Mouse (Mus musculus) midbrain, postnatal 0 days (tissue): ENCODE data around the gene Trim17. TPM values are rescaled to one million over a fixed set of nuclear protein-coding genes. Genes with fewer than 3 reads are reported as not detected.

Experiments
- ATAC-seq: fragments of 200-750 bp; cut with Nextera tagmentation; 2 replicates; pipeline ENCODE4 v1.8.0; 2017; ENCODE audit warnings: moderate number of reproducible peaks, mild to moderate bottlenecking, moderate TSS enrichment, moderate library complexity; ENCODE audit not compliant: low FRiP score
- DNase-seq: peaks from one replicate; pipeline ENCODE4 v3.0.0-alpha.2; 2015; ENCODE audit warnings: low spot score
- H3K27ac ChIP-seq: fragments of 300-500 bp; sonication (generic); 2 replicates; pipeline ENCODE4 v1.5.1; 2014; ENCODE audit warnings: low read depth, mild to moderate bottlenecking, low read length, mixed read lengths
- H3K27me3 ChIP-seq: fragments of 300-500 bp; sonication (generic); 2 replicates; pipeline ENCODE4 v1.6.1; 2014; ENCODE audit warnings: low read length, control low read depth, mixed read lengths; ENCODE audit not compliant: insufficient read depth
- H3K36me3 ChIP-seq: fragments of 300-500 bp; sonication (generic); 2 replicates; pipeline ENCODE4 v1.6.1; 2014; ENCODE audit warnings: low read length, control low read depth, mixed read lengths; ENCODE audit not compliant: insufficient read depth
- H3K4me1 ChIP-seq: fragments of 300-500 bp; sonication (generic); 2 replicates; pipeline ENCODE4 v1.6.1; 2014; ENCODE audit warnings: mild to moderate bottlenecking, control low read depth, antibody characterized with exemption, low read length, mixed read lengths; ENCODE audit not compliant: insufficient read depth
- H3K4me2 ChIP-seq: fragments of 300-500 bp; sonication (generic); 2 replicates; pipeline ENCODE4 v1.6.1; 2014; ENCODE audit warnings: low read depth, mild to moderate bottlenecking, low read length, mixed read lengths; ENCODE audit not compliant: poor library complexity, severe bottlenecking
- H3K4me3 ChIP-seq: fragments of 300-500 bp; sonication (generic); 2 replicates; pipeline ENCODE4 v1.5.1; 2014; ENCODE audit warnings: low read depth, mild to moderate bottlenecking, low read length, moderate library complexity
- H3K9ac ChIP-seq: fragments of 300-500 bp; sonication (generic); replicated peaks from 2 replicates; pipeline ENCODE4 v1.6.1; 2014; ENCODE audit warnings: mild to moderate bottlenecking, low read length, moderate library complexity, mixed read lengths; ENCODE audit not compliant: poor library complexity, severe bottlenecking
- H3K9me3 ChIP-seq: fragments of 300-500 bp; sonication (generic); 2 replicates; pipeline ENCODE4 v1.6.1; 2016; ENCODE audit warnings: low read length, control low read depth
- CTCF ChIP-seq: IDR thresholded peaks from 2 replicates; pipeline ENCODE4 v1.5.1; 2016; ENCODE audit warnings: antibody characterized with exemption, mild to moderate bottlenecking
- WGBS: fragments of 180-500 bp; shearing (Covaris S2); extraction: QIAGEN DNeasy Blood & Tissue Kit; methylation state at CpG from one replicate; pipeline ENCODE4 v1.1.7; 2014; 5-methylcytosine and 5-hydroxymethylcytosine counted together
- polyA plus RNA-seq: library from polyadenylated mRNA; unstranded; fragments of >200 nt; fragmentation: Nextera tagmentation; extraction: Ambion mirVana; gene quantifications from 2 replicates; pipeline ENCODE4 v1.2.1, GENCODE M21; 2015
- total RNA-seq: library from RNA; depleted of rRNA; stranded (reverse); fragments of >200 nt; gene quantifications from 2 replicates; pipeline ENCODE4 v1.2.3, GENCODE M21; 2014; rRNA removed

Trim17 gene
- total RNA-seq, result 2.2 and 6.2 TPM in 2 replicates
- 0.67 and 0.72 TPM in 2 replicates for polyA plus RNA-seq

DNA sequence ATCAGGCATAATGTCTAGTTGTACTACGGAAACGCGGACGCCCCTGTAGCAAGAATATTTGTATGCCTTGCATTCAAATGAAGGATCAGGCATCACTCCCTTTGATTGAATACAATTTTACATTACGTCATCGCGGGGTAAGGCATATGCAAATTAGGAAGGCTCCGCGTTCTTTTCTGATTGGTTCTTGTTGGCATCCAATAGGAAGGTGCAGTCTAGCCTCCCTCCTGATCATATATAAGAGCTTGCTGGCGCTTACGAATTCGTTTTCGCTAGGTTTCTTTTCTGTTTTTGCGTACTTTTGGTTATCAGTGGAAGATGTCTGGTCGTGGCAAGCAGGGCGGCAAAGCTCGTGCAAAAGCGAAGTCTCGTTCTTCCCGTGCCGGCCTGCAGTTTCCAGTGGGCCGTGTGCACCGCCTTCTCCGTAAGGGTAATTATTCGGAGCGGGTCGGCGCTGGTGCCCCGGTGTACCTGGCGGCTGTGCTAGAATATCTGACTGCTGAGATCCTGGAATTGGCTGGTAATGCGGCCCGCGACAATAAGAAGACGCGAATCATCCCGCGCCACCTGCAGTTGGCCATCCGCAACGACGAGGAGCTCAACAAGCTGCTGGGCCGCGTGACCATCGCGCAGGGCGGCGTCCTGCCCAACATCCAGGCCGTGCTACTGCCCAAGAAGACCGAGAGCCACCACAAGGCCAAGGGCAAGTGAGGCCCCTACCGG, at the start of gene Trim17, which contains the start of gene Hist3h2a:
Gene Trim17, plus strand, starts transcription at position 266 of the 723 bp plus-strand sequence.
Gene Hist3h2a, plus strand, starts transcription at position 266 of the 723 bp plus-strand sequence.
- ATAC-seq (peak; percentile 91), DNase-seq (peak; percentile 100)
- H3K4me2 ChIP-seq, result peak within 1 kb of the TSS; percentile 91
- H3K4me3 ChIP-seq, result peak within 1 kb of the TSS; percentile 81
- peak within 1 kb of the TSS; percentile 97 for H3K27ac ChIP-seq
- H3K4me1 ChIP-seq, result peaks cover 13% of the 10 kb centered on the region
- H3K27me3 ChIP-seq, result no peaks in the 10 kb centered on the region
- no peaks in the 10 kb centered on the region for H3K9me3 ChIP-seq
- H3K36me3 ChIP-seq, result no peaks in the 10 kb centered on the region
- peak within 1 kb of the TSS; percentile 84 for H3K9ac ChIP-seq
- WGBS, result under 1% methylated on average over 49 of the region's 49 CpGs
- peak; percentile 70 for TF ChIP-seq CTCF

GRCm38 (mm10) chr11:58904838-58905237, 49.6 kb upstream of the Trim17 start:
- DNase-seq (peak; percentile 63), ATAC-seq (no peak)
- Histone ChIP-seq H3K27me3 (no peaks in the 10 kb centered on the region), H3K27ac (no peak overlapping the region), H3K4me3 (no peak overlapping the region), H3K4me2 (no peak overlapping the region), H3K36me3 (peaks cover 17% of the 10 kb centered on the region; the same call in 1 of the 2 replicates), H3K9ac (no peak overlapping the region), H3K4me1 (peaks cover 3% of the 10 kb centered on the region; the same call in 1 of the 2 replicates), H3K9me3 (no peaks in the 10 kb centered on the region)
- 45% methylated on average over 6 of the region's 6 CpGs for WGBS
- TF ChIP-seq CTCF, result no peak

GRCm38 (mm10) chr11:58913776-58914175, 40.7 kb upstream of the Trim17 start:
- DNase-seq, result no peak
- no peak overlapping the region for H3K4me3 ChIP-seq
- no peak overlapping the region for H3K9ac ChIP-seq
- ATAC-seq, result no peak
- no peak overlapping the region for H3K4me2 ChIP-seq
- 82% methylated on average over 1 of the region's 1 CpGs for WGBS
- no peak overlapping the region for H3K27ac ChIP-seq
- no peaks in the 10 kb centered on the region for H3K27me3 ChIP-seq
- H3K4me1 ChIP-seq, result no peaks in the 10 kb centered on the region
- H3K9me3 ChIP-seq, result no peaks in the 10 kb centered on the region
- TF ChIP-seq CTCF, result no peak
- H3K36me3 ChIP-seq, result no peaks in the 10 kb centered on the region

- 17% methylated on average over 17 of the region's 17 CpGs for WGBS
- Histone ChIP-seq H3K9me3 (no peaks in the 10 kb centered on the region), H3K4me3 (peak overlapping the region; percentile 20)
Observed at GRCm38 (mm10) chr11:58914461-58915028, 39.9 kb upstream of the Trim17 start.

DNA sequence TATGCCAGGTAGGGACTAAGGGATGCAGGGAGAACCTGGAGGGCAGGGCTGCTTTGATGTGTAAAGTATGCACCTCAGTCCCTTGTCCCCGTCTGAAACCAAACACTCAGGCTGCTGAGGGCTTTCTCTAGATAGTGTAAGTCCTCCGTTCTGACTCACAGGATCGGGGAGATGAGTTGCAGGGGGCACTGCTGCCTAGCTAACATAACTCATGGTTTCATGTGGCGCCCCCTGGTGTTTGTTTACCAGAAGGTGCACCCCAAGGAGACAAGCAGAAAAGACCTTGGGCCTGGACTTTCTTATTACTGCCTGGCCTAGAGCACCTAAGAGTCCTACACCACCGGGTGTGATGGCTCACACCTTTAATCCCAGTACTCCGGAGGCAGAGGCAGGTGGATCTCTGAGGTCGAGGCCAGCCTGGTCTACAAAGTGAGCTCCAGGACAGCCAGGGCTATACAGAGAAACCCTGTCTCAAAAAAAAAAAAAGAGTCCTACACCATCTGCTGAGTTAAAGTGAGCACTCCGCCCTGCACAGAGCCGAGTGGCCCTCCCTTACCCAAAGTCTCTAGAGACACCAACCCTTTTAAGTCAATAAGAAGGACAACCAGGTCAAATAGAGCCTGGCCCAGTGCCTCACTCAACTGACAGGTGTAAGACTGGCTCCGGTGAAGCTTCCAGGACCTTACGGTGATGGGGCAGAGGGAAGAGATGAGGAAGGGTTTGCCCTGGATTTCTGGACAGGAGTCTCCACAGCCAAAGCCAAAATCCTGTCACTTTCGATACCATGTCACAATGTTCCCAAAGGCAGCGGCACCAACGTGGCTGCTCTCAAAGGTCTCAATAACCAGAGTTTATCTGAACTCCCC, 37.4 kb upstream of the Trim17 start:
- no peak overlapping the region for H3K9ac ChIP-seq
- H3K4me2 ChIP-seq, result no peak overlapping the region
- H3K4me1 ChIP-seq, result no peaks in the 10 kb centered on the region
- 59% methylated on average over 14 of the region's 14 CpGs for WGBS
- H3K27ac ChIP-seq, result no peak overlapping the region
- no peaks in the 10 kb centered on the region for H3K27me3 ChIP-seq
- H3K4me3 ChIP-seq, result no peak overlapping the region
- H3K36me3 ChIP-seq, result no peaks in the 10 kb centered on the region
- no peaks in the 10 kb centered on the region for H3K9me3 ChIP-seq
- DNase-seq (peak; percentile 29), ATAC-seq (no peak)
- peak; percentile 50 for TF ChIP-seq CTCF

More at GRCm38 (mm10) chr11:58914461-58915028, 39.9 kb upstream of the Trim17 start:
- H3K4me2 ChIP-seq, result peak overlapping the region; percentile 44
- no peak for ATAC-seq
- no peaks in the 10 kb centered on the region for H3K36me3 ChIP-seq
- H3K27ac ChIP-seq, result no peak overlapping the region
- 0 out of 2 replicates have a peak overlapping the region, but pooled peaks have one; percentile 9 for H3K9ac ChIP-seq
- H3K27me3 ChIP-seq, result no peaks in the 10 kb centered on the region
- no peaks in the 10 kb centered on the region for H3K4me1 ChIP-seq
- peak; percentile 70 for DNase-seq
- TF ChIP-seq CTCF, result peak; percentile 86
